Mouse (Mus musculus): ENCODE measurements around the gene Mrpl47.
"Not testable (repeated sequence)": the region's sequence is repeated elsewhere in the genome, so short reads cannot be mapped to it uniquely, and the experiment has no call there.

Gene Mrpl47

GRCm38 (mm10) chr3:32708052-32708367, 29.4 kb downstream of the Mrpl47 start:
- no peak for DNase-seq (ENCODE audit: extremely low spot score)

GRCm38 (mm10) chr3:32705647-32706348, 31.6 kb downstream of the Mrpl47 start, which contains the start of gene Actl6a:
Gene Actl6a, plus strand, starts transcription at chr3:32706298.
- not testable (repeated sequence) for DNase-seq (ENCODE audit: extremely low spot score)

- not testable (repeated sequence) for DNase-seq (ENCODE audit: extremely low spot score)
These were observed 32.8 kb downstream of the Mrpl47 start for GRCm38 (mm10) chr3:32704632-32705031.

GRCm38 (mm10) chr3:32704021-32704420, 33.4 kb downstream of the Mrpl47 start:
- not testable (repeated sequence) for DNase-seq (ENCODE audit: extremely low spot score)

- peak; percentile 82 for DNase-seq (ENCODE audit: extremely low spot score)
These were observed 39.1 kb downstream of the Mrpl47 start for GRCm38 (mm10) chr3:32698228-32698863.

GRCm38 (mm10) chr3:32695583-32695980, 41.8 kb downstream of the Mrpl47 start:
- no peak for DNase-seq (ENCODE audit: extremely low spot score)

- no peak for DNase-seq (ENCODE audit: extremely low spot score)
These were observed 42.4 kb downstream of the Mrpl47 start for GRCm38 (mm10) chr3:32694737-32695582.

- DNase-seq (ENCODE audit: extremely low spot score), result no peak
These were observed 43.2 kb downstream of the Mrpl47 start for GRCm38 (mm10) chr3:32694211-32694610.

- no peak for DNase-seq (ENCODE audit: extremely low spot score)
These were observed 45.6 kb downstream of the Mrpl47 start for GRCm38 (mm10) chr3:32691841-32692240.

- DNase-seq (ENCODE audit: extremely low spot score), result no peak
These were observed 46.5 kb downstream of the Mrpl47 start for GRCm38 (mm10) chr3:32690901-32691300.

GRCm38 (mm10) chr3:32690008-32690407, 47.4 kb downstream of the Mrpl47 start:
- DNase-seq (ENCODE audit: extremely low spot score), result no peak

GRCm38 (mm10) chr3:32689567-32689999, 47.8 kb downstream of the Mrpl47 start:
- DNase-seq (ENCODE audit: extremely low spot score), result no peak

- no peak for DNase-seq (ENCODE audit: extremely low spot score)
These were observed 50.2 kb downstream of the Mrpl47 start for GRCm38 (mm10) chr3:32687156-32687555.

GRCm38 (mm10) chr3:32686537-32686936, 50.9 kb downstream of the Mrpl47 start:
- no peak for DNase-seq (ENCODE audit: extremely low spot score)

GRCm38 (mm10) chr3:32684631-32685030, 52.8 kb downstream of the Mrpl47 start:
- DNase-seq (ENCODE audit: extremely low spot score), result no peak

GRCm38 (mm10) chr3:32682910-32683531, 54.4 kb downstream of the Mrpl47 start:
- DNase-seq (ENCODE audit: extremely low spot score), result no peak

- DNase-seq (ENCODE audit: extremely low spot score), result no peak
These were observed 61.0 kb downstream of the Mrpl47 start for GRCm38 (mm10) chr3:32676393-32676792.
